Mouse (Mus musculus) cortical plate, adult 2 months (tissue): Measurements from ENCODE around the gene Rnaseh2b.

Source experiments
- CTCF ChIP-seq: fragments of 200-500 bp; IDR thresholded peaks from 2 replicates; pipeline ENCODE4 v1.5.1; 2011; ENCODE audit warnings: mild to moderate bottlenecking, control low read depth, low read length; ENCODE audit not compliant: insufficient read depth; ENCODE audit errors: extremely low read depth
- POLR2A ChIP-seq: fragments of 200-500 bp; IDR thresholded peaks from 2 replicates; pipeline ENCODE4 v1.6.1; 2011; ENCODE audit warnings: mild to moderate bottlenecking, low read length, control low read depth; ENCODE audit not compliant: insufficient read depth; ENCODE audit errors: extremely low read depth

DNA sequence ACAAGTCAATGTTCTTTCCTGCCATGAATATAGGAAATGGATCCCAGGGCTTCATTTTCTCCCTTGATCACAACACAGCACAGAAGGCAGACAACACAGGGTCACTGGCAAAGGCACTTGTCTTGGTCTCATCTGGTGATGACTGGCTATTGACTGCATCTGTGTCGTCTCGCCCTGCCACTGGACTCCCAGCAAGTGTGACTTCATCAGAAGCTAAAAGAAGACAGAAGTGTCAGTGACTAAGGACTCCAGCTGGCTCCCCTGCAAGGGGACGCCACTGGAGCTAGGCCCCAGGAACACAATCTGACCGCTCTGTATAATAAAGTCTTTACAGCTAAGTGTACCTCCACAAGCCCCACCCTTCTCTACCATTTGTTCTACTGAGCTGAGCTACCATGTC lies 100.4 kb downstream of the Rnaseh2b start:
- TF ChIP-seq CTCF = no peak
- no peak for TF ChIP-seq POLR2A
